Mouse (Mus musculus) spleen, adult 2 months (tissue): ENCODE data around the gene Cd52.

Source experiments
- CTCF ChIP-seq: fragments of 200-500 bp; IDR thresholded peaks from 2 replicates; pipeline ENCODE4 v1.5.1; 2011; ENCODE audit warnings: mild to moderate bottlenecking, inconsistent platforms; ENCODE audit not compliant: insufficient read depth, insufficient read length, insufficient replicate concordance; ENCODE audit errors: extremely low read depth
- POLR2A ChIP-seq: fragments of 200-500 bp; IDR thresholded peaks from 2 replicates; pipeline ENCODE4 v1.6.1; 2011; ENCODE audit warnings: low read depth, low read length, inconsistent platforms

GRCm38 (mm10) chr4:134120192-134120805 lies 25.4 kb upstream of the Cd52 start:
- peak; percentile 31; the same call in 1 of the 2 replicates for TF ChIP-seq POLR2A
- no peak for TF ChIP-seq CTCF
